Mouse (Mus musculus) kidney, adult 18-20 months (tissue): Measurements from ENCODE around the gene Ppp2r5a.
"Not testable (repeated sequence)": the region's sequence is repeated elsewhere in the genome, so short reads cannot be mapped to it uniquely, and the experiment has no call there.

Experiments used
- DNase-seq: peaks from one replicate; pipeline ENCODE4 v3.0.0; 2021

The Ppp2r5a gene

DNA sequence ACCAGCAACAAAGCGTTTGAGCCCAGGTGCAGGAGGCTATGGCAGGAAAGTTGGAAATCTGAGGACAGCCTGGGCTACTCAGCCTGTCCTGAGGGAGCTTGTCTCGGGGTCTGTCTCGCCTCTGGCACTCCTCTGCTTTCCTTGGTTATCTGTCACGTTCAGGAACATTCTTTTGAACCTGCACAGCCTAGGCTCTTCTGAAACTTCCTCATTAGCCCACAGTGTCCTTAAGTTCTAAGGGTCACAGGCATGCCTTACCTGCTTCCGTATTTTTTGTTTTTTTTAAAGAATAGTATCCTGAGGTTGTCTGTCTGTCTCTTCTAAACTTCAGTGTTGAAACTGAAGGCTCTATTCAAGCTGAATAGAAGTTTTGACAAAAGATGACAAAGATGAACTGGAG is at the start of gene Ppp2r5a:
Ppp2r5a (minus strand) TSS at position 199 of the 400 bp plus-strand sequence.
- no peak for DNase-seq

DNA sequence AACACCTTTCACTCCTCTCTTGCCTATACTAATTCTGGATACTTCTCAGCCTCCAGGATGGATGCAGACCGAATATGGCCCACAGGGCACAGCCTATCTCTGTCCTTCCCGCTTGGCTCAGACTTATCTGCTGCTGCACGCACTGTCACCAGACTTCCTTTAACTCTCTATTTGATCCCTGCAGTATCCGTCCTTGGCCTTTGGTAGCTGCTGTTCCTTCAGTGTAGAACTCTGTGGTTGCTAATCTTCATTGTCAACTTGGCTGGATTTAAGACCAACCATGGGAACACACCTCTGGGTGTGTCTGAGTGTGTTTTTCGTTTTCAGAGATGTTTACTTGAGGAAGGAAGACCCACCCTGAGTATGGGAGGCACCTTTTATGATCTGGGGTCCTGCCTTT is 47.5 kb upstream of the Ppp2r5a start:
- DNase-seq = no peak

DNA sequence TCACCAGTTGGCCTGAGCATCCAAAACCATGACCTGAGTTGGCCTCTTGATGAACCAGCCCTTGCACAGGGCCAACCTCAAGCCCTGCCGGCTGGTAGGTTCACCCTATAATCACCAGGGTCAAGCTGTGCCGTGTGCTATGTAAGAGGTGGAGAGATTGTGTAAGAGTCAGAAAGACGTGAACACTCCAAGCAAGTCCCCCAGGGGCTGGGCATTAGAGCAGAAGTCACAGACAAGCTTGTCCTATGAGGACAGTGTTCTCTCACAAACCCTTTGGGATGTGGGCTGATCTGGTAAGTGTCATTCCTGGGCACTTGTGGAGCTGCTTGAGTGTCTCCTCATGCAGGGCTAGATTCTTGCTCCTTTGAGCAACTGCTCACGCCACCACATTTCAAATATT is 46.5 kb upstream of the Ppp2r5a start:
- no peak for DNase-seq

GRCm38 (mm10) chr1:191447391-191448016 is 44.4 kb upstream of the Ppp2r5a start:
- DNase-seq = peak; percentile 28

DNA sequence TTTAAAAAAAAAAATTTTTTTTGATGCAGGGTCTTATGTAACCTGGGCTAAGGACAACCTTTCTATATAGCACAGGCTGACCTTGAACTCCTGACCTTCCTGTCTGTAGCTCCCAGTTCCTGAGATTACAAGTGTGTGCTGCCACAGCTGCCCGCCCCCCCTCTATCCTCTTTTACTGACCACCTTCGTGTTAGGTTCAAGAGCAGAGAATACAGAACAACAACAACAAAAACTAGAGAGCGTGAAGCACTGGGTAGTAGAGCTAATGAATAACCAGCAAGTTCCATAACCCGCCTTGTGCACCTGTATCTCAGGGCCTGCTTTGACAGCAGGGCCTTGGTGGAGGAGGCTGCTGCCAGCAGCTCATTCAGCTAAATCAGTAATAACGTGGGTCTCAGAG is 43.2 kb upstream of the Ppp2r5a start:
- peak; percentile 69 for DNase-seq

DNA sequence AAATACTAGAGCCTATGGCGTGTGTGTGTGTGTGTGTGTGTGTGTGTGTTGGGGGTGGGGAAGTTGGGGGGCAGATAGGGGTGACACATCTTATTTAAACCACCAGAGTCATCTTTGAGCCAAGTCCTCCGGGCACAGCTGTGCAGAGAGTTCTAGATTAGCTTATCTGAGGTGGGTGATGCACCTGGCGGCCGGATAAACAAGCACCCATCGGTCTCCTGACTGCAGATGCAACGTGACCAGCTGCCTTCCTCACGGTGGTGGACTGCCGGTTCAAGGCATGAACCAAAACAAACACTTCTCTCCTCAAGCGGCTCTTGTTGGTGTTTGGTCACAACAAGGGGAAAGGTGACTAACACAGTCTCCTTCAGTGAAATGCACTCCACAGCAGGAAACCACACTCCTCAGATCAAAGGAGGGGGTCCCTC is 42.8 kb upstream of the Ppp2r5a start:
- DNase-seq = peak; percentile 55

GRCm38 (mm10) chr1:191445401-191445800 is 42.3 kb upstream of the Ppp2r5a start:
- DNase-seq = peak; percentile 57

- DNase-seq = peak; percentile 59
These were observed 41.4 kb upstream of the Ppp2r5a start for GRCm38 (mm10) chr1:191444467-191444866.

DNA sequence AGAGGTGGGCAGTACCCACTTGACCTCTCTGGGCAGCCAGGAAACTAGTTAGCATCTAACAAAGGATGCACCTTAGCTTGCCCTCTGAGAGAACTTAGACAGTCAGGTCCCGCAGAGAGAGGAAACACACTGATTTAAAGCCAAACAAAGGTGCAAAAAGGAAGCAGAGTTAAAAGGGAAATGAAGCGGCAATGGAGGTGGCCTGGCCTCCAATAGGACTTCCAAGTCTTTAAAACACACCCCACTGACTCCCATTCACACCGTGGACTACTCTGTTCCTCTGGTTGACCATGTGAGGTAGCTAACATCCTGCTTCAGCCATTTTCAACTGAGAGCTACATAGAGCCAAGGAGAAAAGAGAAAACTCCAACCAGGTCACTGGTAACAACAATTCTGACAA is 35.9 kb upstream of the Ppp2r5a start:
- DNase-seq = no peak

GRCm38 (mm10) chr1:191438546-191438945 is 35.5 kb upstream of the Ppp2r5a start:
- DNase-seq = no peak

DNA sequence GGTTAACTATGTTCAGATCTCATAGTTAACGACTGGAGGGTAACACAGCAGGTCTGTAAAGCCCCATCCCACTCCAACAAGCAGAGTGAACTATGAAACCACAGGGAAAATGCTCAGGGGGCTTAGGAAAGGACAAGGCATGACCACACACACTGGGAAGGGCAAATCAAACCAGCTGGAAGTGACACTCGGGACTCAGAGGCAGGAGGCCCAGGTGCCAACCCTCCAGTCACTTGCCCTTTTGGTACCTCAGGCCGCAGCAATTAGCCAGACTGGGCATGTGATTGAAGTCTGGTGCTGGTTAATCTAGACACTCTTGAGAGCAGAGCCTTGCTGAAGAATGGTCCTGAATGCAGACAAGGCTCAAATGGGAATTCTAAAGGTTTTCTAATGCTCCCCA is 33.6 kb upstream of the Ppp2r5a start:
- peak; percentile 42 for DNase-seq

DNA sequence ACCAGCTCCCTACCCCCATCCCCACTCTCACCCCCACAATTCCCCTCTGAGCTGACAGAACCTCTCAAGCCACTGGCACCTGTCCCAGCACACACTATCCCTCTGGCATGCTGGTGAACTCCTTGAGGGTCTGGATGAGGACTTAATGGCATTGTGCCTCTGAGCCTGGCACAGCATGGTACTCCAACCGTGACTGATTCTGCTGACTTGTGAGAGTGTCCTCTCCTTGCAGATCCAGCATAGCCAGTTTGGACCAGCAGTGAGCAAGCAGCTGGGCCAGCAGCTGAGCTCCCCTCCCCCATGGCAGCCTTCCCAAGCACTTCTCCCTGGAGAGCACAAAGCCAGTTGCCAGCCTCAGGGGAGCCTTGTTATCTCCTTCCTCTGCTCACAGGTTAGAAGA is 32.3 kb upstream of the Ppp2r5a start:
- DNase-seq = peak; percentile 83

DNA sequence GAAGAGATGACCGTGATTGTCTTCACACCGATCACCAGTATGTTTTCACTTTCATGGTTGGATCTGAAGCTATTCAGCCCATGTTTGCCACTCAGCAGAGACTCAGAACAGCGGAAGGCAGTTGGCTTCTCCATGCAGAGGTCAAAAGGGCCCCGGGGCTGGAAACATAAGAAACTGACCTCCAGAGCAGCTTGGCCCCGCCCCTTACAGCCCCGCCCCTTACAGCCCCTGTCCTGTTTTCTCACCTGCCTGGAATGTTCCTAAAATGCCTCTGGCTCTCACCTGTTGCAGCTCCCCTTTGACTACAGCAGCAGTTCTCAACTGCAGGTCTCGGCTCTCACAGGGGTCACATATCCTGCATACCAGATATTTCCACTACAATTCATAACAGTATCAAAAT is 29.5 kb upstream of the Ppp2r5a start:
- DNase-seq = peak; percentile 66

DNA sequence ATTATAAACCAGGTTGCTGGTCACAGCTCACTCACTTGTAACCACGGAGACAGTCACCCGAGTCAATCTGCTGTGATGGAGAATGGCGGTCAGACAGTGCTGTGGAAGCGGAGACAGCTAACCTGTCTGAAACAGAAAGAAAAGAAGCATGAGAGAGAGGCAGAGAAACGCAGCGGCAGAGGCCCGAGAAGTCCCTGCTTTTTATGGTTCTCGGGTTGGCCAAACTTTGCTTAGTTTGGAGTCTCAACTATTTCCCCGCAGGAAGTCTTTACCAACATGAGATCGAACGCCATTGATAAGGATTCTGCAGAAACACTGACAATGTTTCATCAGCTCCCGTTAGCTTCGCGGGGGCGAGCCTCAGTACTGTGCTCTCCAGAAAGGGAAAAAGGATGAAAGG is 29.0 kb upstream of the Ppp2r5a start:
- DNase-seq = no peak

- no peak for DNase-seq
These were observed 27.0 kb upstream of the Ppp2r5a start for GRCm38 (mm10) chr1:191430121-191430520.

DNA sequence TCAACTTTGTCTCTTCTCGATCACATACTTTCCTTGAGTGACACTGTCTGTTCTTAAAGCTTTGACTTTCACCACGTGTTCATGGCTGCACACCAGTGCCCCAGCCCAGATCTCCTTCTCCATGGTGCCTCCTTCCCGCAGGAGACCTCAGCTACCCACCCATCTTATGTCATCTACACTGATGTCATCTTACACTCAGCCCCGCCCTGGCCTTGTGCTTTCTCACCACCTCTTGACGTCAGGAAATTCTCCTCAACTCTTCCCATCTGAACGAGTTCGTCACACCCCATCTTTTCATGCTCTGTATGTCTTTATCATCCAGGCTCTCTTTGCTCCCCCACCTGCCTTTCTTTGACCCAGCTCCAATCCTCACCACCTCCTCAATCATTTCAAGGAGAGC is 22.8 kb upstream of the Ppp2r5a start:
- DNase-seq = no peak

- no peak for DNase-seq
These were observed 20.1 kb upstream of the Ppp2r5a start for GRCm38 (mm10) chr1:191423201-191423600.

- DNase-seq = not testable (repeated sequence)
These were observed 19.6 kb upstream of the Ppp2r5a start for GRCm38 (mm10) chr1:191422714-191423113.

- DNase-seq = no peak
These were observed 19.1 kb upstream of the Ppp2r5a start for GRCm38 (mm10) chr1:191422164-191422563.

DNA sequence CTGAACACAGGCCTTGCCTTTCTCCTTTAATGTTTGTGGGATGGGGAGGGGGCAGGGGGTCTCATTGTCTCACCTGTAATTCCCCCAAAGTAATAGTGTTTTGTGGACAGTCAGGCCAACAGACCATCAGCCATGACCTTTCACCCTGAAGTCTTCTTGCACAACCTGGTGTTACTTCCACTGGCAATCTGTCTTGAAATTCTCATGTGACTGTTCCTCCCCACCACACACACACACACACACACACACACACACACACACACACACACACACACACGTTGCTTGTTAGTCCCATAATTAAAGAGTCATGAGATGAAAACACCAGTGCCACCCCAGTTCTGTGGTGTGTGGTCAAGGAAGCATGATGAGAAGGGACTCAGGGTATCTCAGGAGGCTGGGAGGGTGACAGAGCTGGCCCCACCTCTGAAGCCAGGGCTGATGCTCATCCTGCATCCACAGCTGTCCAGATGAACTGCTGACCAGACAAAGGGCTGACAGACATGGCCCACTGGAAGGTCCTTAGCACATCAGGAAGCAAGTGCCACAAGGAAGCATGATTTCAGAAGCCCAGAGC is 18.4 kb upstream of the Ppp2r5a start:
- DNase-seq = no peak

GRCm38 (mm10) chr1:191420930-191421404 is 17.9 kb upstream of the Ppp2r5a start:
- peak; percentile 59 for DNase-seq

DNA sequence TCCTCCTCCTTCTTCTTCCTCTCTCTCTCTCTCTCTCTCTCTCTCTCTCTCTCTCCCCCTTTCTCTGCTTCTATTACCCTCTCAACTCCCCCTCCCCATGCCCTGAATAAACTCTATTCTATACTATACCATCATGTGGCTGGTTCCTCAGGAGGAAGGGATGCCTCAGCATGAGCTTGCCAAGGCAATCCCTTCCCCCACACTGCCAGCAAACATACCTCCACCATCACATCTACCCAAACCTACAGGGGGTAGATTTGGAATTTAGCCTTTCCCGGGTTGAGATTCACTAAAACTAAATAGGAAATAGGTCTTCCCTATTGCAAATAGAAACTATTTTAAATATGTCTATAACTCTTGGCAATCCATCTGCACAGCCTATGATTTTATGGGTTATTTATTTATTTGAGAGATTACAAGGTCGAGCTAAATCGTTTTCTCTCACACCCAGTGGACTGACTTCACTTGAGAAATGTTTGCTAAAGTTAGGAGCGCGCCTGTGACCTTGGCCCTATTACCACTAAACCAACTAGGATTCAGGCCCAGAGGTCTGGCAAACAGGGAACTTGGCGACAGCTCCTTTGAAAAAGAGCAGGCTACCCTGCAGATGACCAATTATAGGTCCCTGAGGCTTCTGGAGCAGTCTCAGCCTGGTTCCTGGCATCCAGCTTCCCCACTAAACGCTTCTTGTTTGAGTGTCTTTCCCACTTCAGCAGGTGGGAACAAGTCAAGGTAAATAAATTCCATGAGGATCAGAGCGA is 17.1 kb upstream of the Ppp2r5a start:
- DNase-seq = peak; percentile 46

GRCm38 (mm10) chr1:191419421-191419820 is 16.3 kb upstream of the Ppp2r5a start:
- no peak for DNase-seq

DNA sequence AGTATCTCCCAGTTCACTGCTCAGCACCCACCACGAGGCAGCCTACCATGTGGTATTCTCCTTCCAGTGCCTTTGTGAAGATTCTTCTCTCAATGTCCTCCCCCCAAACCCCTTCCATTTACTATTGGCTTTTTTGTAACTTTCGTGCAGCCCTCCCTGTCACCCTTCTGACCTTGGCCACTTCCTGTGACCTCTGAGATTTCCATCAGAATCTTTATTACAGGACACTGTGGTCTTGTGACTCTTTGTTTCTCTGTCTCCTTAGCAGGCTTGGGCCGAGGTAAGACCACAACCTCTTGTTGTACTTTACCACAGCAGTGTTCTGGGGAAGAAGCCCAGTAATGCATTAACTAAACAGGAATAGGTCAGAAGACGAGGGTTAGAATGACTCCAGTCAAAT is 15.9 kb upstream of the Ppp2r5a start:
- DNase-seq = no peak
